Mouse (Mus musculus) myocyte (in vitro differentiated cells): ENCODE measurements around the gene Ccr10. TPM values are rescaled to one million over a fixed set of nuclear protein-coding genes. Genes with fewer than 3 reads are reported as not detected.

Experiments
- H3K27me3 ChIP-seq: one replicate; pipeline ENCODE4 v1.6.1; 2011; ENCODE audit not compliant: control insufficient read depth, insufficient read depth, insufficient read length
- H3K36me3 ChIP-seq: one replicate; pipeline ENCODE4 v1.6.1; 2011; ENCODE audit not compliant: control insufficient read depth, insufficient read depth
- H3K4me2 ChIP-seq: one replicate; pipeline ENCODE4 v1.6.1; 2011; ENCODE audit warnings: low read depth, control low read depth
- H3K4me3 ChIP-seq: one replicate; pipeline ENCODE4 v1.5.1; 2011; ENCODE audit warnings: mild to moderate bottlenecking, control low read depth, moderate library complexity
- H3K79me2 ChIP-seq: one replicate; pipeline ENCODE4 v1.6.1; 2011; ENCODE audit not compliant: control insufficient read depth, insufficient read depth
- H3ac ChIP-seq: one replicate; pipeline ENCODE4 v1.6.1; 2011; ENCODE audit not compliant: control insufficient read depth, insufficient read length
- CEBPB ChIP-seq: IDR thresholded peaks from 2 replicates; pipeline ENCODE4 v1.6.1; 2011; ENCODE audit warnings: mild to moderate bottlenecking, moderate library complexity; ENCODE audit not compliant: poor library complexity, insufficient read depth, severe bottlenecking
- E2F4 ChIP-seq: IDR thresholded peaks from one replicate; pipeline ENCODE4 v1.6.1; 2011; ENCODE audit warnings: mild to moderate bottlenecking, control low read depth, moderate library complexity; ENCODE audit not compliant: insufficient read depth
- MAX ChIP-seq: IDR thresholded peaks from one replicate; pipeline ENCODE4 v1.6.1; 2011; ENCODE audit warnings: low read depth, mild to moderate bottlenecking, control low read depth
- MYOD1 ChIP-seq, 3 experiments: IDR thresholded peaks; one replicate each; pipeline ENCODE4 v1.6.1; 2011; ENCODE audit warnings: control low read depth in 2 of 3, low read depth in 2 of 3, mild to moderate bottlenecking in 2 of 3, moderate library complexity in 1 of 3; ENCODE audit not compliant: insufficient read length in 2 of 3, control insufficient read depth in 1 of 3
- MYOG ChIP-seq, 3 experiments: IDR thresholded peaks; one replicate each; pipeline ENCODE4 v1.6.1; 2011; ENCODE audit warnings: control low read depth in 2 of 3, low read depth in 2 of 3, mild to moderate bottlenecking in 2 of 3; ENCODE audit not compliant: insufficient read length in 2 of 3, control insufficient read depth in 1 of 3, insufficient read depth in 1 of 3
- POLR2A ChIP-seq: IDR thresholded peaks from one replicate; pipeline ENCODE4 v1.6.1; 2011; ENCODE audit warnings: low read depth, mild to moderate bottlenecking, control low read depth, moderate library complexity; ENCODE audit not compliant: insufficient read length
- POLR2AphosphoS2 ChIP-seq: IDR thresholded peaks from one replicate; pipeline ENCODE4 v1.6.1; 2011; ENCODE audit warnings: low read depth, control low read depth; ENCODE audit not compliant: insufficient read length
- REST ChIP-seq: IDR thresholded peaks from one replicate; pipeline ENCODE4 v1.6.1; 2011; ENCODE audit warnings: mild to moderate bottlenecking, control low read depth, moderate library complexity; ENCODE audit not compliant: insufficient read depth, insufficient read length
- SRF ChIP-seq: IDR thresholded peaks from one replicate; pipeline ENCODE4 v1.6.1; 2011; ENCODE audit warnings: low read depth; ENCODE audit not compliant: control insufficient read depth, insufficient read length
- TCF12 ChIP-seq: IDR thresholded peaks from one replicate; pipeline ENCODE4 v1.6.1; 2011; ENCODE audit warnings: mild to moderate bottlenecking, control low read depth; ENCODE audit not compliant: poor library complexity, insufficient read depth, severe bottlenecking
- TCF3 ChIP-seq: IDR thresholded peaks from one replicate; pipeline ENCODE4 v1.6.1; 2011; ENCODE audit warnings: low read depth, control low read depth; ENCODE audit not compliant: insufficient read length
- USF1 ChIP-seq: IDR thresholded peaks from one replicate; pipeline ENCODE4 v1.6.1; 2011; ENCODE audit warnings: low read depth, mild to moderate bottlenecking, control low read depth, moderate library complexity
- polyA plus RNA-seq: library from polyadenylated mRNA; unstranded; fragments of >200 nt; fragmentation: generic; extraction: Trizol; gene quantifications from one replicate; pipeline ENCODE4 v1.2.1, GENCODE M21; 2012; ENCODE audit warnings: missing spikeins

Ccr10 gene
- polyA plus RNA-seq, 1 experiment, result 0.56 TPM

DNA sequence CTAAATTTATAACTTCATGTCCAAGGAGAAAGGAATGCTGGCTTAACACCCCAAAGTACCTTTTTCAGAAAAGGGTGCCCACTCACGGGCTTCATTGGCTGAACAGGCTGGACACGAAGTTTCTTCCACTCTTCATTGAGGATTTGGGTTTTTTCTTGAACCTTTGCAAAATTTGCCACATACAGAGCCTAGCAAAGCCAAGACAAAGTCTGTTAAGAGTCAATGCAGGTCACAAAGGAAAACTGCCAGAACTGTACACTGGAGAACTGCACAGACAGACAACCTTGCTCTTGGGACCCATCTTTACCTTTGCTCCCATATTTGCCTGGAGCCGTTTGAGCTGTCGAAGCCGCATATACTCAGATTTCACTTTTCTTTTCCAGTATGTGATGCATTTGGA is 41.7 kb upstream of the Ccr10 start:
- no peak for TF ChIP-seq SRF
- peaks cover 8% of the 10 kb centered on the region for H3K36me3 ChIP-seq
- no peaks in the 10 kb centered on the region for H3K79me2 ChIP-seq
- H3ac ChIP-seq, result no peak overlapping the region
- H3K4me2 ChIP-seq, result no peak overlapping the region
- H3K27me3 ChIP-seq, result no peaks in the 10 kb centered on the region
- no peak overlapping the region for H3K4me3 ChIP-seq

DNA sequence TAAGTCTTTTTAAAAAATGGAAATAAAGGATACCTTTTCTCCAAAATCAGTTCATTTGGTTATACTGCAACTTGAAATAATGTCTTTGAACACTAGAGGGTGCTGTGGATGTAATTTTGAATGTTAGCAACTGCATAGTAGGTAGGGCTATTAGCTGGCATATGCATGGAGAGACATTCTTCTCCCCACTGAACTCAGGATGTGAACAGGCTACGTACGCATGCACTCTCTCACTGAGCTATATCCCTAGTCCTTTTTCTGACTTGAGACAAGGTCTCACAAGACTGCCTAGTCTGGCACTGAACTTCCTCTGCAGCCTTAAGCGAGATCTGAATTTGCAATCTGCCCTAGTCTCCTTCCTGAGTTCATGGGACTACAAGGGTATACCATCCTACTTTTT is 36.7 kb upstream of the Ccr10 start:
- TF ChIP-seq TCF12 (no peak), CEBPB (no peak), SRF (no peak), USF1 (no peak), E2F4 (no peak), POLR2AphosphoS2 (no peak), REST (no peak), MAX (no peak), TCF3 (no peak), MYOD1 (IDR thresholded peaks at IDR 0.05; ENCODE audit: control insufficient read depth in 1 of 3, insufficient read length in 2 of 3, low read depth in 2 of 3) (no peak), POLR2A (no peak), MYOG (IDR thresholded peaks at IDR 0.05; ENCODE audit: control insufficient read depth in 1 of 3, insufficient read depth in 1 of 3, insufficient read length in 2 of 3, low read depth in 2 of 3) (no peak)
- no peak overlapping the region for H3K4me3 ChIP-seq
- no peaks in the 10 kb centered on the region for H3K27me3 ChIP-seq
- H3ac ChIP-seq, result no peak overlapping the region
- no peak overlapping the region for H3K4me2 ChIP-seq
- H3K36me3 ChIP-seq, result peaks cover 23% of the 10 kb centered on the region
- H3K79me2 ChIP-seq, result no peaks in the 10 kb centered on the region

DNA sequence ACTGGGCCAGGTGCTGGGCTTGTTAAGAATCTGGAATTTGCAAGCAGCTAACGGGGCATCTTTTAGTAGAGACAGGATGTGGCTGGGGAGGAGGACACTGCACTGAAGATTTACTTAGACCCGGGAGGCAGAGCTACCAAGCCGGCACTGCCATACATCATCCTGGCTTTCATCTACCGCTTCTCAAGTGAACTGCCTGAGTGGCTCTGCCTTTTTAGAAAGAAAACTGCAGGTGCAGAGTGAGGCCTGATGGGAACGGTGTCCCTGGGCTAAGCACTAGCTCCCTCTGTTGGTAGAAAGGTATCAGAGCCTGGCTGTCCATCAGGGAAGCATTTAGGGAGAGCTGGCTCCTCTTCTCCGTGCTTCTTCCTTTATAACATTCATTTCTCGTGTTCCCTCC is 25.7 kb upstream of the Ccr10 start:
- TF ChIP-seq REST (no peak), MAX (no peak), SRF (no peak), CEBPB (no peak), USF1 (no peak), POLR2AphosphoS2 (no peak), TCF12 (no peak), POLR2A (no peak), E2F4 (no peak), TCF3 (no peak), MYOD1 (IDR thresholded peaks at IDR 0.05; ENCODE audit: control insufficient read depth in 1 of 3, insufficient read length in 2 of 3, low read depth in 2 of 3) (no peak), MYOG (IDR thresholded peaks at IDR 0.05; ENCODE audit: control insufficient read depth in 1 of 3, insufficient read depth in 1 of 3, insufficient read length in 2 of 3, low read depth in 2 of 3) (no peak)
- H3K27me3 ChIP-seq, result no peaks in the 10 kb centered on the region
- H3K4me3 ChIP-seq, result no peak overlapping the region
- no peak overlapping the region for H3K4me2 ChIP-seq
- H3ac ChIP-seq, result no peak overlapping the region
- H3K36me3 ChIP-seq, result peaks cover 34% of the 10 kb centered on the region
- H3K79me2 ChIP-seq, result no peaks in the 10 kb centered on the region

- no peak overlapping the region for H3K4me3 ChIP-seq
- H3K4me2 ChIP-seq, result no peak overlapping the region
- no peak overlapping the region for H3ac ChIP-seq
- no peaks in the 10 kb centered on the region for H3K27me3 ChIP-seq
- H3K36me3 ChIP-seq, result peaks cover 34% of the 10 kb centered on the region
- no peaks in the 10 kb centered on the region for H3K79me2 ChIP-seq
- TF ChIP-seq MYOG (IDR thresholded peaks at IDR 0.05; ENCODE audit: control insufficient read depth in 1 of 3, insufficient read depth in 1 of 3, insufficient read length in 2 of 3, low read depth in 2 of 3) (no peak), USF1 (no peak), MYOD1 (IDR thresholded peaks at IDR 0.05; ENCODE audit: control insufficient read depth in 1 of 3, insufficient read length in 2 of 3, low read depth in 2 of 3) (no peak), POLR2A (no peak), REST (no peak), TCF3 (no peak), MAX (no peak), E2F4 (no peak), POLR2AphosphoS2 (no peak), TCF12 (no peak), CEBPB (no peak), SRF (no peak)
These were observed 24.3 kb upstream of the Ccr10 start for GRCm38 (mm10) chr11:101199555-101199954.

DNA sequence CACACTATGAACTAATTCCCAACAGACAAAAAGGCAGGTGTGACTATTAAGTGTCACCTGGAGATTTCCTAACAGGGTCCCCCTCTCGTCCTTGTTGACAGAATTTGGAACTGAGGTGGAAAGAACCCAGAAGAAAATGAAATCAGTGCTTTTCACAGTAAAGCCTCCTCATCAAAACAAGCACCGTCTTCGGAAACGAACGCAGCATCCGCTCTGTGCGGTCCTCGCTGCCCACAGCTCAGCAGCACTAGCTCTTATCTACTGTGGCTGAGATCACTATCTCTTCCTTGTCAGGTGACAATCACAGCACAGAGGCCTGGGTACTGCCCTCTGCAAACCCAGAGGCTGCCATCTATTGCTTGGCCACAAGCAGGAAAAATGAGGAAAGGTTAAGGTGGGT is 20.9 kb upstream of the Ccr10 start:
- Histone ChIP-seq H3ac (no peak overlapping the region), H3K79me2 (no peaks in the 10 kb centered on the region), H3K27me3 (no peaks in the 10 kb centered on the region), H3K4me3 (no peak overlapping the region), H3K36me3 (peaks cover 16% of the 10 kb centered on the region), H3K4me2 (no peak overlapping the region)
- no peak for TF ChIP-seq POLR2A
- no peak for TF ChIP-seq TCF3

DNA sequence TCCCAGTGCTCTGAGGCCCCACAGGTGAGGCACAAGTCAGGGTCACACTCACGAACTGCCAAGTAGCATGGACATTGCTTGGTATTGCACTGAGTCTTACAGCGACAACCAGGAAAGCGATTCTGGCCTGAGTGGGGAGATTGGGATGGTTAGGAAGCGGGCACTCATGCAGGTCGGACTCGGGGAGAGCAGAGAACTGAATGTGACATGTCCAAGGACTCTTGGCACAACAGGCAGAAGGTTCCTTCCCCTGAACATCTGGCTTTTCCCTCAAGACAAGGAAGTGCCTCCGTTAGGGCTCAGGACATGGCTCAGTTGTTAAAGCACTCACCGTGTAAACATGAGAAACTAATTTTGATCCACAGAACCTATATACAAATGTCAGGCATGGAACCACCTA is 20.3 kb upstream of the Ccr10 start:
- H3K27me3 ChIP-seq, result no peaks in the 10 kb centered on the region
- peaks cover 16% of the 10 kb centered on the region for H3K36me3 ChIP-seq
- H3K4me3 ChIP-seq, result no peak overlapping the region
- no peaks in the 10 kb centered on the region for H3K79me2 ChIP-seq
- no peak overlapping the region for H3ac ChIP-seq
- no peak overlapping the region for H3K4me2 ChIP-seq
- TF ChIP-seq MYOD1 (IDR thresholded peaks at IDR 0.05; ENCODE audit: control insufficient read depth in 1 of 3, insufficient read length in 2 of 3, low read depth in 2 of 3), result no peak
- TF ChIP-seq TCF12, result no peak
- TF ChIP-seq POLR2A, result no peak
- no peak for TF ChIP-seq E2F4
- no peak for TF ChIP-seq POLR2AphosphoS2
- no peak for TF ChIP-seq MYOG (IDR thresholded peaks at IDR 0.05; ENCODE audit: control insufficient read depth in 1 of 3, insufficient read depth in 1 of 3, insufficient read length in 2 of 3, low read depth in 2 of 3)
- TF ChIP-seq USF1, result no peak
- no peak for TF ChIP-seq CEBPB
- no peak for TF ChIP-seq SRF
- no peak for TF ChIP-seq TCF3
- TF ChIP-seq REST, result no peak
